Mouse (Mus musculus): Measurements from ENCODE around the gene Wnk3. TPM values are rescaled to one million over a fixed set of nuclear protein-coding genes. Genes with fewer than 3 reads are reported as not detected.
A peak's percentile ranks its signal among the peaks of the same experiment; 100 is the strongest.

Wnk3 gene
- polyA plus RNA-seq, 1 experiment from 2014 or later: 10.6 TPM

DNA sequence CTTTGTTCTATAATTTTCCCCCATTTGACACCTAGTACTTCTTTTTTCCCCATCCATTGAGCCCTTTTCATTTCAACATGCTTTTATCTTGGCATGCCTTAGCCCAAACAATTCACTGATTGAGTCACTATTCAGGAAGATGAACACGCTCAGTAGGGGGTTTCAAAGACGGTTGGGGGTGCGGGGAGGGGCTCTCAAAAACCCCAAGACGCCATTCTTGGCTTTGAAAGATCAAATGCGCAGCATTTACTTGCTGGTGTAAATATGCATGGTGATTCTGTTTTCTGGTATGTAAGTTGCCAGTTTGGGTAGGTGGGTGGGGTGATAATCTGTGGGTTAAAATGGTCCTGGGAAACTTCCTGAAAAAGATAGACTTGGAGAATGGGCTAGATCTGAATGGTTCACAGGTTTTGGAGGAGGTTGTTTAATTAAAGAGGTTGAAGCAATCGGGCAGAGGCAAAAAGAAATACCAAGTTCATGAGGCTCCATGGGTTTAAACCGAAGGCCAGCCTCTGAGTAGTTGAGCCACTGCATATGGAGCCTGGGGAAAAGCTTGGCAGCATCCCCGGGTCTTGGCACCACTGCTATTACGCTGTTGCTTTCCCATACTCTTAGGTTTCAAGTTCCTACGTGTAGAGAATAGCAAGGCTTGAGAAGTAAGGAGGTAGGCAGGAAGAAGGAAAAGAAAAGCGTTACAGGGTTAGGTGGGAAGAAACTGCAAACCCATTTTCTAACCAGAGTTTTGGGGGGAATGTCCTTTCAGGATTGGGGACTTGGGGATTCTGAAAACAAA lies 147.7 kb downstream of the Wnk3 start:
- Histone ChIP-seq H3K9ac (no peak overlapping the region), H3K27ac (no peak overlapping the region), H3K27me3 (replicated peaks) (no peaks in the 10 kb centered on the region; the same call in 1 of the 2 replicates), H3K36me3 (no peaks in the 10 kb centered on the region), H3K4me2 (replicated peaks) (peak overlapping the region; percentile 68), H3K9me3 (no peaks in the 10 kb centered on the region), H3K4me1 (peaks cover 7% of the 10 kb centered on the region), H3K4me3 (no peak overlapping the region)
- WGBS: 39% methylated on average over 11 of the region's 11 CpGs
- no peak for ATAC-seq (ENCODE audit: low FRiP score, low read depth)

DNA sequence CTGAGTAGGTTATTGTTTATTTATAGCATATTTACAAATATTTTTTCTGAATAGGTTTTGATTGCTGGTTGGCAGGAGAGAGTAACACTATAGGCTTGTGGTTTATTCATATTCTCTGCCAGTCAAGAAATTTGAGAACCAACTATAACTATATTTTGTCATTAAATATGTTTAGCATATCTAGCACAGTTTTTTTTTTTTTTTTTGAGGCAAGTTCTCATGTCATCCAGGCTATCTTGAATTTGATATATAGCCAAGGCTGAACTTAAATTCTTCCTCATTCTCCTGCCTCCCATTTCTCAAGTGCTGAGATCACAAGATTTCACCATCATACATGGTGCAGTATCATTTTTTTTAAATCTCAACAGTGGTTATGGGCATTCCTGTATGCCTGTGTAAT lies 149.4 kb downstream of the Wnk3 start:
- H3K9me3 ChIP-seq: no peaks in the 10 kb centered on the region
- H3K9ac ChIP-seq: no peak overlapping the region
- no peaks in the 10 kb centered on the region; the same call in 1 of the 2 replicates for H3K27me3 ChIP-seq (replicated peaks)
- no peaks in the 10 kb centered on the region for H3K36me3 ChIP-seq
- H3K4me2 ChIP-seq (replicated peaks): no peak overlapping the region
- no peak overlapping the region for H3K27ac ChIP-seq
- ATAC-seq (ENCODE audit: low FRiP score, low read depth): no peak
- peaks cover 7% of the 10 kb centered on the region for H3K4me1 ChIP-seq
- H3K4me3 ChIP-seq: no peak overlapping the region

DNA sequence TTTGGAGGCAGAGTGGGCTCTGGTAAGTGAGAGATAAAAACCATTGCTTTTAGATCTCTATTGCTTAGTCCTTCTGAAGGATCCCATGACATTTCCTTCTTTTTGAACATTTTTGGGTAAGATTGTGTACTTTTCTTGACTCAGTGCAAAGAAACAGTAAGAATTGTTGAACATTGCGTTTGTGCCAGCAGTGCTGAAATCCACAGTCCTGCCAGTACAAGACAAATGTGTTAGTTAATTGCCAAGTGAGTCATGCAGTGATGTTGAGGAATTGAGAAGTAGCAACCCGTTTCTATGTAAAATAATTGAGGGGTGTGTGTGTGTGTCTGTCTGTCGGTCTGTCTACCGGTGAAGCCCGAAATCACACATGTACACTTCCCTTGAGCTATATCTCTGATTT lies 151.4 kb downstream of the Wnk3 start:
- Histone ChIP-seq H3K9me3 (no peaks in the 10 kb centered on the region), H3K36me3 (no peaks in the 10 kb centered on the region), H3K27me3 (replicated peaks) (no peaks in the 10 kb centered on the region; the same call in 1 of the 2 replicates), H3K9ac (no peak overlapping the region), H3K4me3 (no peak overlapping the region), H3K27ac (no peak overlapping the region), H3K4me2 (replicated peaks) (no peak overlapping the region), H3K4me1 (peaks cover 7% of the 10 kb centered on the region)
- no peak for ATAC-seq (ENCODE audit: low FRiP score, low read depth)
- WGBS: 81% methylated on average over 5 of the region's 5 CpGs

Other genes with a start within 250 kb of the Wnk3 start
- gene Gnl3l, start 180.8 kb upstream of the Wnk3 start, polyA plus RNA-seq (2016; fragmentation: Nextera tagmentation; extraction: Ambion mirVana): 59.1 and 61.1 TPM in 2 replicates
- gene Fgd1, start 151.9 kb upstream of the Wnk3 start, polyA plus RNA-seq (2016; fragmentation: Nextera tagmentation; extraction: Ambion mirVana): 12.8 and 12.9 TPM in 2 replicates
- 36.1 and 37.0 TPM in 2 replicates for gene Tsr2, start 101.5 kb upstream of the Wnk3 start, polyA plus RNA-seq (2016; fragmentation: Nextera tagmentation; extraction: Ambion mirVana)
- gene Fam120c, start 146.1 kb downstream of the Wnk3 start, polyA plus RNA-seq (2016; fragmentation: Nextera tagmentation; extraction: Ambion mirVana): 3.4 and 3.7 TPM in 2 replicates

Data from neural tube, embryonic 12.5 days (tissue).